Comparison of ENCODE assay signal across 8 mouse cellular contexts in the genomic region with DNA sequence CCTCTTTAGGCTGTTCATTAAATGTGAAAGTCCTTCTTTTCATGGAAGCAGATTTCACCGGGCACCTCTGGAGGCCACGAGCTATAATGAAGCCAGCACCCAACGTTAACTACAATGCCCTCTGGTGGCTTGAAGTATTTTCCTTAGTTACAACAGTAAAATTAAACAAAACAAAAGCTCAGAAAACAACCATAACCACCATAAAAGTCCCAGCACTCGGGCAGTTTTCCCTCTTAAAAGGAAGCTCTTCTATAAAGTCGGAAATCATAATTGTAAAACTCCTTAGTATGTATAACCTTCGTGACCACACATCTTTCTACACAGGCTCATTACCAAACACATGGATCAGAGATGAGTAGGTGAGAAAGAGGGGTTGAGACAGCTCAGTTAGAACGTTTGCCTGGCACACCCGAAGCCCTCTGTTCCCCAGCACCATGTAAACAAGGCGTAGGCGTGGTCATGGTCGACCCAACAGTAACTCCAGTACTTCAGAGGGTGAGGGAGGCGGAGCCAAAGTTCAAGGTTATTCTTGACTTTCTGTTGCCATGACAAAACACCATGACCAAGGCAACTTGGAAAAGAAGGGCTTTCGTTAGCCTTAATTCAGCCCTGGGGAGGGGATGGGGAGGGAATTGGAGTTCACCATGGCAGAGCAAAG. TPM values are rescaled to one million over a fixed set of nuclear protein-coding genes. Genes with fewer than 3 reads are reported as not detected.
A peak's percentile ranks its signal among the peaks of the same experiment; 100 is the strongest.
DNase-seq lines count a peak whose midpoint lies in the region.

No protein-coding gene starts in this region.

- peak; percentile 23 for DNase-seq in embryo, embryonic 10 days (ENCODE audit: low spot score)
- no peak for DNase-seq in embryo, embryonic 9.5 days (ENCODE audit: extremely low spot score)
- DNase-seq in right cerebral cortex, adult 18-20 months = peak; percentile 22
- no peak for DNase-seq in right cerebral cortex, postnatal 10 days (ENCODE audit: low spot score in 2 of 2)
- DNase-seq in kidney, postnatal 10 days = peak; percentile 39
- peak; percentile 74 for DNase-seq in thymus, postnatal 0 days (ENCODE audit: low spot score)
- DNase-seq in layer of hippocampus, postnatal 25 days (ENCODE audit: extremely low spot score in 1 of 2, low spot score in 1 of 2) = no peak
- no peak for DNase-seq in frontal cortex, postnatal 14 days (ENCODE audit: low spot score in 2 of 2)

RNA-seq across cellular contexts. Expression of a gene that starts 58.3 kb away (rescaled TPM):
- polyA plus RNA-seq in thymus, postnatal 0 days (2015; fragmentation: Nextera tagmentation; extraction: Ambion mirVana) = 105 and 106 TPM in 2 replicates
- 10 to 100 TPM; 42.4 to 44.8 TPM for total RNA-seq in layer of hippocampus, postnatal 25 days (2021)

Comparison
In these comparisons a context has a peak if more than half of its experiments do, and no peak if none do; other contexts are left out.
1. DNase-seq: peak in embryo, embryonic 10 days (single experiment), right cerebral cortex, adult 18-20 months (single experiment), kidney, postnatal 10 days (single experiment) and thymus, postnatal 0 days (single experiment); none in embryo, embryonic 9.5 days (single experiment), right cerebral cortex, postnatal 10 days (0 of 2), layer of hippocampus, postnatal 25 days (0 of 2) and frontal cortex, postnatal 14 days (0 of 2).